Mouse (Mus musculus) embryonic facial prominence, embryonic 11.5 days (tissue): ENCODE results near the gene Shkbp1. TPM values are rescaled to one million over a fixed set of nuclear protein-coding genes. Genes with fewer than 3 reads are reported as not detected.

Experiments used
- ATAC-seq: fragments of 200-750 bp; cut with Nextera tagmentation; replicated peaks from 2 replicates; pipeline ENCODE4 v1.8.0; 2017; ENCODE audit warnings: low read depth; ENCODE audit not compliant: insufficient number of reproducible peaks, low FRiP score, low TSS enrichment
- DNase-seq: peaks from one replicate; pipeline ENCODE4 v3.0.0-alpha.2; 2015; ENCODE audit warnings: low spot score
- H3K27ac ChIP-seq: fragments of 300-500 bp; sonication (generic); replicated peaks from 2 replicates; pipeline ENCODE4 v1.5.1; 2014; ENCODE audit warnings: mild to moderate bottlenecking, low read depth, low read length, control low read depth
- H3K27me3 ChIP-seq: fragments of 300-500 bp; sonication (generic); 2 replicates; pipeline ENCODE4 v1.6.1; 2014; ENCODE audit warnings: mild to moderate bottlenecking, low read length, moderate library complexity, mixed read lengths; ENCODE audit not compliant: control insufficient read depth, insufficient read depth
- H3K36me3 ChIP-seq: fragments of 300-500 bp; sonication (generic); replicated peaks from 2 replicates; pipeline ENCODE4 v1.6.1; 2014; ENCODE audit warnings: low read depth, mild to moderate bottlenecking, low read length, moderate library complexity, mixed read lengths; ENCODE audit not compliant: control insufficient read depth, insufficient read depth
- H3K4me1 ChIP-seq: fragments of 300-500 bp; sonication (generic); 2 replicates; pipeline ENCODE4 v1.6.1; 2014; ENCODE audit warnings: low read length, mixed read lengths; ENCODE audit not compliant: control insufficient read depth, insufficient read depth
- H3K4me2 ChIP-seq: fragments of 300-500 bp; sonication (generic); 2 replicates; pipeline ENCODE4 v1.6.1; 2014; ENCODE audit warnings: low read depth, mild to moderate bottlenecking, control low read depth, low read length, moderate library complexity
- H3K4me3 ChIP-seq: fragments of 300-500 bp; sonication (generic); 2 replicates; pipeline ENCODE4 v1.5.1; 2014; ENCODE audit warnings: low read depth, low read length, control low read depth
- H3K9ac ChIP-seq: fragments of 300-500 bp; sonication (generic); replicated peaks from 2 replicates; pipeline ENCODE4 v1.6.1; 2014; ENCODE audit warnings: mild to moderate bottlenecking, control low read depth, low read length
- H3K9me3 ChIP-seq: fragments of 300-500 bp; sonication (generic); replicated peaks from 2 replicates; pipeline ENCODE4 v1.6.1; 2016; ENCODE audit warnings: mild to moderate bottlenecking, low read length, inconsistent platforms, mixed read lengths; ENCODE audit not compliant: control insufficient read depth
- WGBS: fragments of 180-500 bp; shearing (Covaris S2); extraction: QIAGEN DNeasy Blood & Tissue Kit; methylation state at CpG from one replicate; pipeline ENCODE4 v1.1.7; 2014; 5-methylcytosine and 5-hydroxymethylcytosine counted together
- polyA plus RNA-seq: library from polyadenylated mRNA; unstranded; fragments of >200 nt; fragmentation: Nextera tagmentation; extraction: Ambion mirVana; gene quantifications from 2 replicates; pipeline ENCODE4 v1.2.1, GENCODE M21; 2014

Shkbp1 gene
- polyA plus RNA-seq, 1 experiment from 2014 or later = 50.2 TPM

- Histone ChIP-seq H3K9ac (no peak overlapping the region), H3K36me3 (no peaks in the 10 kb centered on the region), H3K4me2 (no peak overlapping the region), H3K4me1 (peaks cover 3% of the 10 kb centered on the region), H3K27me3 (peaks cover 74% of the 10 kb centered on the region), H3K27ac (no peak overlapping the region), H3K9me3 (no peaks in the 10 kb centered on the region), H3K4me3 (no peak overlapping the region)
- no peak for DNase-seq
- WGBS = 10% methylated on average over 8 of the region's 8 CpGs
- no peak for ATAC-seq
These were observed 24.0 kb downstream of the Shkbp1 start for GRCm38 (mm10) chr7:27331854-27332253.

GRCm38 (mm10) chr7:27331541-27331851, 24.3 kb downstream of the Shkbp1 start:
- Histone ChIP-seq H3K4me1 (peaks cover 4% of the 10 kb centered on the region), H3K4me3 (no peak overlapping the region), H3K27me3 (peaks cover 77% of the 10 kb centered on the region), H3K27ac (no peak overlapping the region), H3K36me3 (no peaks in the 10 kb centered on the region), H3K4me2 (no peak overlapping the region), H3K9ac (no peak overlapping the region), H3K9me3 (no peaks in the 10 kb centered on the region)
- 6% methylated on average over 8 of the region's 8 CpGs for WGBS
- DNase-seq (no peak), ATAC-seq (no peak)

GRCm38 (mm10) chr7:27330709-27331540, 24.9 kb downstream of the Shkbp1 start:
- Histone ChIP-seq H3K4me3 (peak overlapping the region; percentile 20), H3K4me1 (peaks cover 6% of the 10 kb centered on the region), H3K27me3 (peaks cover 81% of the 10 kb centered on the region), H3K36me3 (no peaks in the 10 kb centered on the region), H3K27ac (no peak overlapping the region), H3K9me3 (no peaks in the 10 kb centered on the region), H3K9ac (peak overlapping the region; percentile 23; the same call in 1 of the 2 replicates), H3K4me2 (peak overlapping the region; percentile 50)
- ATAC-seq (no peak), DNase-seq (peak; percentile 89)
- WGBS = under 1% methylated on average over 39 of the region's 39 CpGs

- Histone ChIP-seq H3K4me3 (no peak overlapping the region), H3K4me1 (peaks cover 8% of the 10 kb centered on the region), H3K36me3 (no peaks in the 10 kb centered on the region), H3K4me2 (no peak overlapping the region; the same call in 1 of the 2 replicates), H3K9me3 (no peaks in the 10 kb centered on the region), H3K27ac (no peak overlapping the region), H3K27me3 (peaks cover 75% of the 10 kb centered on the region), H3K9ac (no peak overlapping the region)
- WGBS = 24% methylated on average over 17 of the region's 17 CpGs
- ATAC-seq (no peak), DNase-seq (no peak)
These were observed 25.8 kb downstream of the Shkbp1 start for GRCm38 (mm10) chr7:27329981-27330380.

- peak; percentile 11; the same call in 1 of the 2 replicates for ATAC-seq
- peak; percentile 92 for DNase-seq
- Histone ChIP-seq H3K27ac (no peak overlapping the region), H3K27me3 (peaks cover 73% of the 10 kb centered on the region), H3K4me1 (peaks cover 8% of the 10 kb centered on the region), H3K9ac (no peak overlapping the region), H3K4me3 (peak overlapping the region; percentile 22; the same call in 1 of the 2 replicates), H3K4me2 (peak overlapping the region; percentile 40), H3K9me3 (no peaks in the 10 kb centered on the region), H3K36me3 (no peaks in the 10 kb centered on the region)
- 5% methylated on average over 44 of the region's 45 CpGs for WGBS
These were observed 26.4 kb downstream of the Shkbp1 start for GRCm38 (mm10) chr7:27329326-27329947.

- Histone ChIP-seq H3K4me3 (no peak overlapping the region), H3K4me1 (peaks cover 8% of the 10 kb centered on the region), H3K9ac (no peak overlapping the region), H3K36me3 (no peaks in the 10 kb centered on the region), H3K27ac (no peak overlapping the region), H3K4me2 (no peak overlapping the region), H3K27me3 (peaks cover 66% of the 10 kb centered on the region), H3K9me3 (no peaks in the 10 kb centered on the region)
- ATAC-seq = no peak
- WGBS = 28% methylated on average over 16 of the region's 16 CpGs
- DNase-seq = no peak
These were observed 27.2 kb downstream of the Shkbp1 start for GRCm38 (mm10) chr7:27328648-27329047.

- no peak for ATAC-seq
- Histone ChIP-seq H3K27ac (no peak overlapping the region), H3K9me3 (no peaks in the 10 kb centered on the region), H3K4me2 (no peak overlapping the region), H3K36me3 (no peaks in the 10 kb centered on the region), H3K4me3 (no peak overlapping the region), H3K9ac (no peak overlapping the region), H3K4me1 (peaks cover 8% of the 10 kb centered on the region), H3K27me3 (peaks cover 63% of the 10 kb centered on the region)
- DNase-seq = no peak
- 88% methylated on average over 11 of the region's 11 CpGs for WGBS
These were observed 27.7 kb downstream of the Shkbp1 start for GRCm38 (mm10) chr7:27328161-27328560.

- Histone ChIP-seq H3K27ac (no peak overlapping the region), H3K9ac (no peak overlapping the region), H3K4me2 (no peak overlapping the region), H3K4me3 (no peak overlapping the region), H3K27me3 (peaks cover 57% of the 10 kb centered on the region), H3K4me1 (peaks cover 8% of the 10 kb centered on the region), H3K9me3 (no peaks in the 10 kb centered on the region), H3K36me3 (no peaks in the 10 kb centered on the region)
- no peak for ATAC-seq
- WGBS = 87% methylated on average over 8 of the region's 8 CpGs
- no peak for DNase-seq
These were observed 28.3 kb downstream of the Shkbp1 start for GRCm38 (mm10) chr7:27327500-27327899.
